Mouse (Mus musculus) liver, postnatal 0 days (tissue): ENCODE measurements at regions not wholly inside any gene's neighbourhood (a gene's known extent, or its start where the extent isn't known, plus 50 kb on each side); places are given as distances from the start of the nearest gene placed in this dataset.

Experiments used
- CTCF ChIP-seq: sonication (generic); IDR thresholded peaks from 2 replicates; pipeline ENCODE4 v1.5.1; 2016; ENCODE audit warnings: antibody characterized with exemption, low read depth
- EP300 ChIP-seq: IDR thresholded peaks from 2 replicates; pipeline ENCODE4 v1.6.1; 2016; ENCODE audit warnings: antibody characterized with exemption, low read depth, mild to moderate bottlenecking

DNA sequence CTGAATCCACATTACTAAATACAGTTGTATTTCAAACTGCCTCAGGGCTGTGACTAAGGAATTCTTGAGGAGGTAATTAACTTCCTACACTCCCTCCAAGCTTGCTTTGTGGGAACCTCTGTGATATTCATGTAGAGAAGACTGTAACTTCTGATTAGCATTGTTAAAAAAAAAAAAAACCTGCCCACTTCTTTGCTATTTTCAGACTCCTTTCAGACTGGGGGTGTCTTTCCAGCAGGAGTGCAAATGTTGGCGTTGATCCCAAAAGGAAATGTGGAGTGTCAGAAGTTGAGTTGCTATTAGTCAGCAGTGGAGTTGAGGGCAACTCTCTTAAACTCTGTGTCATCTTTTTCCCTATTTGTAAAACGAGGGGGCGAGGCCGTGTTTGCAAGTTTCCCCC lies 369.0 kb upstream of the Npsr1 start:
- TF ChIP-seq CTCF (no peak), EP300 (no peak)
